Mouse (Mus musculus) intestine, embryonic 16.5 days (tissue): ENCODE data around the gene Olfr391-ps. TPM values are rescaled to one million over a fixed set of nuclear protein-coding genes. Genes with fewer than 3 reads are reported as not detected.

Source experiments
- ATAC-seq: fragments of 200-750 bp; cut with Nextera tagmentation; 2 replicates; pipeline ENCODE4 v1.8.0; 2017; ENCODE audit warnings: moderate TSS enrichment, moderate library complexity
- H3K27ac ChIP-seq: fragments of 300-500 bp; sonication (generic); 2 replicates; pipeline ENCODE4 v1.5.1; 2014; ENCODE audit warnings: mild to moderate bottlenecking, low read length
- H3K27me3 ChIP-seq: fragments of 300-500 bp; sonication (generic); replicated peaks from 2 replicates; pipeline ENCODE4 v1.6.1; 2014; ENCODE audit warnings: low read length, control low read depth, mixed read lengths; ENCODE audit not compliant: control insufficient read depth, insufficient read depth
- H3K36me3 ChIP-seq: fragments of 300-500 bp; sonication (generic); 2 replicates; pipeline ENCODE4 v1.6.1; 2014; ENCODE audit warnings: low read length, control low read depth; ENCODE audit not compliant: control insufficient read depth, insufficient read depth
- H3K4me1 ChIP-seq: fragments of 300-500 bp; sonication (generic); 2 replicates; pipeline ENCODE4 v1.6.1; 2014; ENCODE audit warnings: low read length, control low read depth, mixed read lengths; ENCODE audit not compliant: control insufficient read depth, insufficient read depth
- H3K4me2 ChIP-seq: fragments of 300-500 bp; sonication (generic); 2 replicates; pipeline ENCODE4 v1.6.1; 2014; ENCODE audit warnings: low read depth, low read length, control low read depth
- H3K4me3 ChIP-seq: fragments of 300-500 bp; sonication (generic); 2 replicates; pipeline ENCODE4 v1.5.1; 2014; ENCODE audit warnings: mild to moderate bottlenecking, low read length
- H3K9ac ChIP-seq: fragments of 300-500 bp; sonication (generic); 2 replicates; pipeline ENCODE4 v1.6.1; 2014; ENCODE audit warnings: low read depth, low read length
- H3K9me3 ChIP-seq: fragments of 300-500 bp; sonication (generic); 2 replicates; pipeline ENCODE4 v1.6.1; 2016; ENCODE audit warnings: low read length, control low read depth; ENCODE audit not compliant: control insufficient read depth
- WGBS: fragments of 180-500 bp; shearing (Covaris S2); extraction: QIAGEN DNeasy Blood & Tissue Kit; methylation state at CpG from one replicate; pipeline ENCODE4 v1.1.7; 2014; 5-methylcytosine and 5-hydroxymethylcytosine counted together
- polyA plus RNA-seq: library from polyadenylated mRNA; unstranded; fragments of >200 nt; fragmentation: Nextera tagmentation; extraction: Ambion mirVana; gene quantifications from 2 replicates; pipeline ENCODE4 v1.2.1, GENCODE M21; 2015

Olfr391-ps gene
- polyA plus RNA-seq = not detected in 2 replicates

- Histone ChIP-seq H3K4me2 (no peak within 1 kb of the TSS), H3K4me1 (no peaks in the 10 kb centered on the region), H3K27me3 (no peaks in the 10 kb centered on the region), H3K27ac (no peak within 1 kb of the TSS), H3K4me3 (no peak within 1 kb of the TSS), H3K36me3 (no peaks in the 10 kb centered on the region), H3K9me3 (no peaks in the 10 kb centered on the region), H3K9ac (no peak within 1 kb of the TSS)
- ATAC-seq = no peak
- 23% methylated on average over 1 of the region's 1 CpGs for WGBS
Measured at GRCm38 (mm10) chr11:73802952-73803351, at the start of gene Olfr391-ps. TSS of gene Olfr391-ps (minus strand) at chr11:73803052.

GRCm38 (mm10) chr11:73851354-73851753 lies 48.5 kb upstream of the Olfr391-ps start, which contains the start of gene Olfr393:
TSS of gene Olfr393 (minus strand) at chr11:73851454.
- Histone ChIP-seq H3K9ac (no peak within 1 kb of the TSS), H3K9me3 (no peaks in the 10 kb centered on the region), H3K27ac (no peak within 1 kb of the TSS), H3K36me3 (no peaks in the 10 kb centered on the region), H3K27me3 (no peaks in the 10 kb centered on the region), H3K4me3 (no peak within 1 kb of the TSS), H3K4me1 (no peaks in the 10 kb centered on the region), H3K4me2 (no peak within 1 kb of the TSS)
- ATAC-seq = no peak

DNA sequence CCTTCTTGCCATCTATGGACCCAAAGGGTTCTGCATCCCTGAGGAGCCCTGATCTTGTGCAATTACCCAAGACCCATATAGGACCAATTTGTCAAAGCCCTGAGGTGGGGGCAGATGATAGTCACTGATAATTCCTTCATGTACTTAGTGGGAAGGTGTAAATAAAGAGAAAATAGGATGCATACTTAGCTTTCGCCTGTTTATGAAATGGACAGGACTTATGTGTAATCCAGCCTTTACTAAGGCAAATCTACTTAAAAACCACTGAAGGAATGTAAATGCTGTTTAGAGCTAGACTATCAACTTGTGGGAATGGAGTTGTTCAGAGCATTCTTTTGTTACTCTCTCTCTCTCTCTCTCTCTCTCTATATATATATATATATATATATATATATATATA lies 14.1 kb upstream of the Olfr391-ps start, which contains the start of gene Olfr392:
Gene Olfr392, minus strand, starts transcription at position 101 of the 400 bp plus-strand sequence.
- Histone ChIP-seq H3K9me3 (no peaks in the 10 kb centered on the region), H3K36me3 (no peaks in the 10 kb centered on the region), H3K27me3 (no peaks in the 10 kb centered on the region), H3K4me2 (no peak within 1 kb of the TSS), H3K27ac (no peak within 1 kb of the TSS), H3K4me1 (no peaks in the 10 kb centered on the region), H3K4me3 (no peak within 1 kb of the TSS), H3K9ac (no peak within 1 kb of the TSS)
- WGBS = 91% methylated on average over 1 of the region's 1 CpGs
- no peak for ATAC-seq

- H3K9me3 ChIP-seq = no peaks in the 10 kb centered on the region
- no peaks in the 10 kb centered on the region for H3K36me3 ChIP-seq
- H3K27me3 ChIP-seq = no peaks in the 10 kb centered on the region
- no peak within 1 kb of the TSS for H3K4me3 ChIP-seq
- ATAC-seq = no peak
- no peak within 1 kb of the TSS for H3K4me2 ChIP-seq
- H3K9ac ChIP-seq = no peak within 1 kb of the TSS
- no peak within 1 kb of the TSS for H3K27ac ChIP-seq
- no peaks in the 10 kb centered on the region for H3K4me1 ChIP-seq
- WGBS = 81% methylated on average over 1 of the region's 1 CpGs
Measured at GRCm38 (mm10) chr11:73782664-73783063, 20.2 kb downstream of the Olfr391-ps start, which contains the start of gene Olfr390. TSS of gene Olfr390 (plus strand) at chr11:73782964.

- Histone ChIP-seq H3K9me3 (no peaks in the 10 kb centered on the region), H3K4me1 (no peaks in the 10 kb centered on the region), H3K4me3 (no peak within 1 kb of the TSS), H3K9ac (no peak within 1 kb of the TSS), H3K36me3 (no peaks in the 10 kb centered on the region), H3K27me3 (no peaks in the 10 kb centered on the region), H3K4me2 (no peak within 1 kb of the TSS), H3K27ac (no peak within 1 kb of the TSS)
- no peak for ATAC-seq
- 83% methylated on average over 1 of the region's 1 CpGs for WGBS
Measured at GRCm38 (mm10) chr11:73780613-73781012, 22.2 kb downstream of the Olfr391-ps start, which contains the start of gene Olfr389. TSS of gene Olfr389 (minus strand) at chr11:73780713.

DNA sequence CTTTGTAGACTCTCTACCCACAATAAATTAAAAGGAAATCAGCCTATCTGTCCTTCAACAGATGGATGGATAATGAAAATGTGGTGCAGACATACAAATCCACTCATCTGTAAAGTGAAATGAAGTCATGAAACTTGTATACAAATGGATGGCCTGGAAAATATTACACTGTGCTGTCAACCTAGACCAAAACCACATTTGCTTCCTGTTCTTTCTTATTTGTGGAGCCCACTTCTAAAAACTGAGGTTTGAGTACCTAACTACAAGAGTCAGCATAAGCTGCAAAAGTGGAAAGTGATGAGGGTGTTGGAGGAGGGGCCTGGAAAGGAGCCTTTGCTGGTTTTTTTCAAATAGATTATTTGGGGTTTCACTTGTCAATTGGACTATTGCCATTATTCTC lies 43.7 kb downstream of the Olfr391-ps start:
- no peak overlapping the region for H3K27ac ChIP-seq
- H3K4me1 ChIP-seq = no peaks in the 10 kb centered on the region
- ATAC-seq = no peak
- H3K27me3 ChIP-seq = no peaks in the 10 kb centered on the region
- H3K4me3 ChIP-seq = no peak overlapping the region
- H3K4me2 ChIP-seq = no peak overlapping the region
- H3K36me3 ChIP-seq = no peaks in the 10 kb centered on the region
- H3K9me3 ChIP-seq = no peaks in the 10 kb centered on the region
- H3K9ac ChIP-seq = no peak overlapping the region

Other genes with a start within 250 kb of the Olfr391-ps start
- not detected in 2 replicates for gene Olfr385, start 210.0 kb downstream of the Olfr391-ps start, polyA plus RNA-seq
- not detected in 2 replicates for gene Olfr384, start 204.5 kb downstream of the Olfr391-ps start, polyA plus RNA-seq
- gene Zfp735, start 114.3 kb downstream of the Olfr391-ps start, polyA plus RNA-seq = not detected in 2 replicates
- not detected in 2 replicates for gene Olfr389, start 22.3 kb downstream of the Olfr391-ps start, polyA plus RNA-seq
- not detected in 2 replicates for gene Olfr390, start 20.1 kb downstream of the Olfr391-ps start, polyA plus RNA-seq
- not detected in 2 replicates for gene Olfr392, start 14.0 kb upstream of the Olfr391-ps start, polyA plus RNA-seq
- gene Olfr393, start 48.4 kb upstream of the Olfr391-ps start, polyA plus RNA-seq = not detected in 2 replicates
- not detected in 2 replicates for gene Olfr394, start 87.7 kb upstream of the Olfr391-ps start, polyA plus RNA-seq
- not detected in 2 replicates for gene Olfr395, start 106.2 kb upstream of the Olfr391-ps start, polyA plus RNA-seq
- gene Olfr23, start 133.6 kb upstream of the Olfr391-ps start, polyA plus RNA-seq = not detected in 2 replicates
- not detected in 2 replicates for gene Olfr397, start 157.8 kb upstream of the Olfr391-ps start, polyA plus RNA-seq
- not detected in 2 replicates for gene Olfr398, start 187.4 kb upstream of the Olfr391-ps start, polyA plus RNA-seq